Comparison of ENCODE assay signal across 9 mouse cellular contexts in the genomic region with DNA sequence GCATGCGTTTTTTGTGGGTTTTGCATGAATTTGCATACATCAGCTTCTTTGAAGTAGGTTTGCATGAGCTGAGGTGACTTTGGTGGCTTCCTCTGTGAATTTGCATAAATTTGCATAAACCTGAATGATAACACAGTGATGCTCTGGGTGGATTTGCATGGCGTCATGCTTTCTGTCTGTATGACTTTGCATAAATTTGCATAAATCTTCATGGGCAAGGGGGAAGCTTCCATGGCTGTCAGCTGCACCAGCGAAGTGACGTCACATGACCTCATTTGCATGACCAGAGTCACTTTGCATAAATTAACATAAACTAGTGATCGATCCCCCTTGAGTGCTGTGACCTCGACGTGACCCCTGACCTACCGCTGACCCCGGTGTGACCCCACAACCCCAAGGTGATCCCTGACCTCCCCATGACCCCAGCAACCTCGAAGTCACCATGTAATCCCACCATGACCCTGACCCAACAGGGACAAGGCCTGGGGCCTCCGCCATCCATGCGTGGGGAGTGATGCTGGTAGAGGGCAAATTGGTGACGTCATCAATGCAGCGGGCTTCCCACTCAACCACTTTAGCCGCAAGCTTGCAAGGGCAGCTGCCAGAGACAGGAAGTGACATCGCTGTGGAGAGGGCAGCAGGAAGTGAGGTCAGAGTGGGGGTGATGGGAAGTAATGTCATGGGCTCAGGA.
A peak's percentile ranks its signal among the peaks of the same experiment; 100 is the strongest.
DNase-seq lines count a peak whose midpoint lies in the region; ATAC-seq and TF ChIP-seq lines count a peak whose summit lies in the region.
"Had no signal": no experiment of that assay in that cellular context is flagged by ENCODE, and none has a peak within 500 bp of the region (broad histone marks: within the 10 kb centered on the region; RNA-seq: fewer than 3 reads in every experiment).

No protein-coding gene starts in this region.

- H3K4me3 ChIP-seq in forebrain, embryonic 13.5 days = no peak overlapping the region
- no peak overlapping the region for H3K4me3 ChIP-seq in forebrain, embryonic 15.5 days
- peak overlapping the region; percentile 18 for H3K4me3 ChIP-seq in G1E (ENCODE audit: low read depth, low read length)
- H3K4me3 ChIP-seq: lung, embryonic 15.5 days had no signal

- DNase-seq in 416B (ENCODE audit: low read depth) (peak; percentile 82), G1E (ENCODE audit: low spot score) (no peak)
- DNase-seq in urinary bladder, postnatal 10 days (ENCODE audit: low spot score) = no peak
- no peak for DNase-seq in left cerebral cortex, adult 9 months (ENCODE audit: low spot score in 2 of 2)
- DNase-seq in layer of hippocampus, postnatal 36 days = no peak

- peaks cover 4% of the 10 kb centered on the region; the same call in 1 of the 2 replicates for H3K4me1 ChIP-seq in forebrain, embryonic 13.5 days
- H3K4me1 ChIP-seq in forebrain, embryonic 15.5 days = peaks cover 4% of the 10 kb centered on the region
- peaks cover 33% of the 10 kb centered on the region for H3K4me1 ChIP-seq in G1E (ENCODE audit: insufficient read depth, low read depth, low read length)

- 83% methylated on average over 16 of the region's 16 CpGs for WGBS in forebrain, embryonic 13.5 days
- 79% methylated on average over 16 of the region's 16 CpGs for WGBS in forebrain, embryonic 15.5 days

- TF ChIP-seq CTCF in G1E (IDR thresholded peaks at IDR 0.05; ENCODE audit: low read depth, low read length) = no peak

- H3K27me3 ChIP-seq in forebrain, embryonic 13.5 days = no peaks in the 10 kb centered on the region
- no peaks in the 10 kb centered on the region for H3K27me3 ChIP-seq in forebrain, embryonic 15.5 days
- no peaks in the 10 kb centered on the region for H3K27me3 ChIP-seq in G1E (ENCODE audit: insufficient read depth, low read length)
- H3K27me3 ChIP-seq: lung, embryonic 15.5 days had no signal

- peaks cover 42% of the 10 kb centered on the region for H3K36me3 ChIP-seq in forebrain, embryonic 13.5 days (ENCODE audit: poor library complexity, severe bottlenecking)
- peaks cover 20% of the 10 kb centered on the region for H3K36me3 ChIP-seq in forebrain, embryonic 15.5 days
- H3K36me3 ChIP-seq in G1E (replicated peaks) = peaks cover 46% of the 10 kb centered on the region

- peak; percentile 4; the same call in 1 of the 2 replicates for ATAC-seq in forebrain, embryonic 13.5 days
- no peak for ATAC-seq in forebrain, embryonic 15.5 days (replicated peaks)
- no peak for ATAC-seq in G1E (ENCODE audit: extremely low read depth, insufficient number of reproducible peaks, low FRiP score, poor library complexity, severe bottlenecking)
- 0 out of 2 replicates have a peak, but pooled peaks have one; percentile 2 for ATAC-seq in granulocyte monocyte progenitor cell, adult 5-6 weeks (replicated peaks; ENCODE audit: poor library complexity, severe bottlenecking)

- no peak overlapping the region for H3K27ac ChIP-seq in forebrain, embryonic 13.5 days
- H3K27ac ChIP-seq in forebrain, embryonic 15.5 days (replicated peaks) = no peak overlapping the region
- H3K27ac ChIP-seq: lung, embryonic 15.5 days had no signal

- H3K9ac ChIP-seq in forebrain, embryonic 13.5 days = no peak overlapping the region
- H3K9ac ChIP-seq in forebrain, embryonic 15.5 days (replicated peaks) = no peak overlapping the region
- H3K9ac ChIP-seq: lung, embryonic 15.5 days had no signal

- H3K4me2 ChIP-seq in forebrain, embryonic 13.5 days = no peak overlapping the region
- no peak overlapping the region for H3K4me2 ChIP-seq in forebrain, embryonic 15.5 days (replicated peaks)
- H3K4me2 ChIP-seq: lung, embryonic 15.5 days had no signal

- H3K9me3 ChIP-seq in forebrain, embryonic 13.5 days (replicated peaks) = peaks cover 5% of the 10 kb centered on the region; the same call in 1 of the 2 replicates
- no peaks in the 10 kb centered on the region for H3K9me3 ChIP-seq in forebrain, embryonic 15.5 days
- H3K9me3 ChIP-seq in G1E (replicated peaks) = peaks cover 41% of the 10 kb centered on the region
- H3K9me3 ChIP-seq: lung, embryonic 15.5 days had no signal

Comparison
In these comparisons a context has a peak if more than half of its experiments do, and no peak if none do; other contexts are left out.
1. ATAC-seq: peak in forebrain, embryonic 13.5 days (single experiment) and granulocyte monocyte progenitor cell, adult 5-6 weeks (single experiment); none in forebrain, embryonic 15.5 days (single experiment) and G1E (single experiment).